Mouse (Mus musculus) kidney, postnatal 14 days (tissue): ENCODE data around the gene Cideb.

Experiments
- DNase-seq: peaks from one replicate; pipeline ENCODE4 v3.0.0; 2022; ENCODE audit warnings: mixed read lengths

The Cideb gene

DNA sequence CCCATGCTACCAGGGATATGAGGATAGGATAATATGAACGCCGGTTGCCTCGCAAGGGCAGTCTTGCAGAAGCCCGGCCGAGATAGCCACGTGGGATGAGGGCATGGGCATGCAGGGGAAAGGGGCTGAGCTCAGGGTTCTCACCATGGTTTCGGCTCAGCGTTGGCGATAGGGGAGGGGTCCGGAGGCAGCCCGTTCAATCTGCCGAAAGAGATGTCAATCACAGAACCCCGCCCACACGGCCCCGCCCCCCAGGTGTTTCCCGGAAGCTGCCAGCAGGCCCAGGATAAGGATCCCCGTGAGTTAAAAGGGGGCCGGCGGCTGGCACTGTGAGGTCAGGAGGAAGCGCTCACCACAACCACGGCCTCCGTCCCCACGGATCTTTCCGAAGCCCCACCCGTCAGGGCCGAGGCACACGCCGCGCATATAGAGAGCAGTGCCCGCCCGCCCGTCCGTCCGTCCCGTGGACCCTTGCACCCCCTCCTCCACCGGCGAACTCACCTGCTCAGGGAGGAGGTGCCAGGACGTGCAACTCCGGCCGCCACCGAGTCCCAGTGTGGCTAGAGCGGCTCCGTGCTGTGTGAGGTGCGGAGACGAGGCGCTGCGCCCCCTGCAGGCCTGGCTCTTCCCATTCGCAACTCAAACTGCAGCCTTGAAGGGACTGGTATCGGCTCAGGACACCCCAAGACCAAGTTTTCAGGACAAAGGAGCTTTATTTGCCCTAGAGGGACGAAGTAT, 36.4 kb downstream of the Cideb start, which contains the start of gene Rabggta:
Rabggta (minus strand) TSS at position 564 of the 738 bp plus-strand sequence.
- peak; percentile 96 for DNase-seq

DNA sequence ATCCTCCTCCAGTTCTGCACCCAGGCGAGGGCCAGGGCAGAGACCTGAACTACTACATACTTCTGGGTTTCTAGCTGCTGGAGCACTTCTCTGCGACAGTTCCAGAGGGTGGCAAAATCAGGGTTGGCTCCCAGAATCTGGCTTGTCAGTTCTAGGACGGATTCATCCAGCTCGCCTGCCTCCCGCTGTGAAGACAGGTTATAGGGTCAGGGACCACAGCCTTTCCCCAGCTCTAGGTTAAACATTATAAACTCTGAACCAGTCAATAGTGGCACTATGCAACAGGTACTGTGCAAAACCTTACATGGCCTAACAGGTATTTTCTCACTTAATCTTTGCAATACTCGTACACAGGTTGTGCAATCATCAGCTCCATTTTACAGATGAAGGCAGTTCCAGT, 37.2 kb downstream of the Cideb start:
- DNase-seq = peak; percentile 63

DNA sequence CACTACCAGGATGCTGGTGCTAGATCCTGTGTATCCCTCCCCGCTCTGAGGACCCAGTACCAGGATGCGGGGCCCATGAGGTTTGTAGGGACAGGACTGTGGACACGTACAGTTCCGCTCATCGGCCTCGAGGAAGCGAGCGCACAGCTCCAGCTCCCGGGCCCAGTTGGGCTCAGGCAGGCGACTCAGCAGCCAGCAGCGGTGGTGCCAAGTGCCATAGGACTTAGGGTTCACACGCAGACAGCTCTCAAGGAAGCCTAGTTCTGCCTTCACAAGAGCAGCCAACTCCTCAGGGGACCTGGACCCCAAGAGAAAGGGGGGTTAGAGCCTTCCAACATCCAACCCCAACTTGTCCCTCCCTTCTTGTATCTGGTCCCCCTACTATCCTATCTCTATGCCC, 37.6 kb downstream of the Cideb start:
- DNase-seq = no peak

DNA sequence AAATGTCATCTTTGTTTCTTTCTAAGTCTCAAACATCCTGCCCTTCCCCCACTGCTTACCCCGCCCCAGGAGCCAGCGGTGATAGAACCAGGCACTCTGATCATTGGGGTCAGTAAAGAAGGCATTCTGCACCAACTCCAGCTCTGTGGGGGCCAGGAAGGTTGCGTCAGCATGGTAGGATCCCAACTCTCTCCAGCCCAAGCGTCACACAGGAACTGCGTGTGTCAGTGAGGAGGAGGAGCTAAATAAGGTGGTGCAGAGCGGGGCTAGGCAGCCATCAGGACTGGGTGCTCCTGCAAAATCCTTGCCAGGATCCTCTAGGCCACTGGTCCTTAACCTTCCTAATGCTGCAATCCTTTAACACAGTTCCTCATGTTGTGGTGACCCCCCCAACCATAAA, 38.5 kb downstream of the Cideb start:
- no peak for DNase-seq

DNA sequence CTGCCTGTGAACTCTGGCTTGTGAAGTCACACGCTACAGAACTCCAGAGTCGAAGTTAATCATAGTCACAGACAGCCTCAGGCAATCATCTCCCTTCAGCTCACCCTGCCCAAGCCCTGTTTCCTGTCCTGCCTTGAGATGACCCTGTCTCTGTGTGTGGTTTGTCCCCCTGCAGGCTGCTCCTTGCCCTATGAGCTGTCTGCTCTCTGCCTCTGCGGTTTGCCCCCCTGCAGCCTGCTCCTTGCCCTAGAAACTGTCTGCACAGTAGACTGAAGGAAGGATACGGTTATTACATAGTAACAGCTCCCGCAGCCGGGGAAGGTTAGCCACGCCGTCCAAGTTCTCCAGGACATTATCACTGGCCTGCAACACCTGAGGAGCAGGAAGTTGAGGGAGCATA, 41.4 kb downstream of the Cideb start:
- DNase-seq = peak; percentile 78

DNA sequence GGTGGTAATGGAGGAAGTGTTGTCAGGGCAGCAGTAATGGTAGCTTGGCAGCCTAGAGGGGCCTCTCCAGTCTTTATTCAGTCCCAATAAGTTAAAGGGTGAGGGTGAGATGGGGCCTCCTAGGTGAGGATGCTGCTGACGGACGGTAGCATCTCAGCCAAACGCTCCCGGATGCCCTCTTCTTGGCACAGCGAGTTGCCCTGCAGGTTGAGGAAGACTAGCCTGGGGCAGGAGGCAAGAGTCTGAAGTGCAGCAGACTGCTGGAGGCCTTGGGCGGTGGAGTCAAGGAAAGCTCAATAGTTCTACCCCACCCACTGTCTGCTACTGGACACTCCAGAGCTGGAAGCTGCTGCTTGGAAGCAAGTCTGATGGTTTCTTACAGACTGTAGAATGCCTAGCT, 42.0 kb downstream of the Cideb start:
- peak; percentile 47 for DNase-seq

DNA sequence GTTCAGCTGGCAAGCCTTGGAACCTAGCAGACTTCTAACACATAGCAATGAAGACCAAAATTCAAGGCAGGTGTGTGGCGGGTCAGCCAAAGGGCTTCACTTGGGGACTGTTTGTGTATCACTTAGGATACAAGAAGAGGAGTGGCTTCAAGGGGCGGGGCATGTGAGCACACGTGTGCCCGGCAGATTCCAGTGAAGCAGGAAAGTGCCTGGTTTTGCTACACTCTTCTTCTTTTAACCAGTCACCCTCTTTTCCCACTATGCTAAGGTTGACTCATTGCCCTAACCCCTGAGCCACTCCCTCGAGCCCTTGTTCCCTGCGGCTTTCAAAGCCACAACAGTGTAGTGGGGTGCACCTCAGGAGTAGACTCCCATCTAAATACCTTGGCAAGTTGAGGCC, 43.4 kb downstream of the Cideb start:
- no peak for DNase-seq

DNA sequence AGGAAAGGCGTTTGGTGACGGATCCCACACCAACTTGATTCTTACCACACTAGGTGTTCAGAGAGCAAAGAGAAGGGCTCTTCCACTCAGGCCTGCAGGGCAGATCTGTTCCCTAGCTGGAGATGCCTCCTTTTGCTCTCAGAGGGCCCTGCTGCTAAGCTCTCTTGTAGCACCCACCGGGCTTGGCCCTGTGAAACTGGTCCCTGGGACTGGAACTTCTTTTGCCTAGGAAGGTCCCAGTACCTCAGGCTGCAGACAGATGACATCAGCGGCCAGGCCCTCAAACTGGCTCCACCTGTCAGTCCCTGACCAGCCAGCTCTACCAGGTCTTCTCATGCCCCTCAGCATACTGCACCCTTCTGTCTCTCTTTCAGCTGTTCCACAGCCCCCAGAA, 44.5 kb downstream of the Cideb start, which contains the start of gene Tgm1:
Tgm1 (minus strand) TSS at position 198 of the 394 bp plus-strand sequence.
- no peak for DNase-seq

DNA sequence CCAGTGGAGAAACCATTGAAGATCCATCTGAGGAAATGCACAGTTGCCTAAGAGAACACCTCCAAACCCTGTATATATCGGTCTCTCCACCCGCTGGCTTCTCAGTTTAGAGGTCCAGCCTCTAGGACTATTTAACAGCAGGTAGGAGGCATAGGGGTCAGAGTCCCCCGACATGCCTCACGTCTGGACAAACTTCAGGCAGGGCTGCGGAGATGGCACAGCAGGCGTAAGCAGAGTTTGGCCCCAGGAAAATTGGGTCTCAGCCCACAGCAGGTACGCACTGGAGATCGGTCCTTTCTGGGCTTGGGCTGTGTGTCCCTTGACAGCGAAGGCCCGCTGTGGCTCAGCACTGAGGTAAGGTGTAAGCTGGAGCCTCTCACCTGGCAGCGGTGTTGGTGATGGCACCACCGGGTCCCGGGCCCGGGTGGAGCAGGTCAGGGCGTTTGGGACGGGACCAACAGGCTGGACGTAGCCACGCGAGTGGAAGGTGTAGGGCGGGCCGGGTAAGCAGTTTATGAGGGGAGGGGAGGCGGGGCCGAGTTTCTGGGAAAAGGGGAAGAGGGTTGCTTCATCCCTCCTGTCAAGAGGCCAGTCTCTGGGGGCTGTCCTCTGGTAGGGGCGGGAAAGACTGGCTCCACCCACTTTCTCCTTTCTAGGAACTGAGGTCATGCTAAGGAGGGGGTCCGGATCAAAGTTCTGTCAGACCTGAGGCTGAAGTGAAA, 45.1 kb downstream of the Cideb start:
- peak; percentile 77 for DNase-seq

DNA sequence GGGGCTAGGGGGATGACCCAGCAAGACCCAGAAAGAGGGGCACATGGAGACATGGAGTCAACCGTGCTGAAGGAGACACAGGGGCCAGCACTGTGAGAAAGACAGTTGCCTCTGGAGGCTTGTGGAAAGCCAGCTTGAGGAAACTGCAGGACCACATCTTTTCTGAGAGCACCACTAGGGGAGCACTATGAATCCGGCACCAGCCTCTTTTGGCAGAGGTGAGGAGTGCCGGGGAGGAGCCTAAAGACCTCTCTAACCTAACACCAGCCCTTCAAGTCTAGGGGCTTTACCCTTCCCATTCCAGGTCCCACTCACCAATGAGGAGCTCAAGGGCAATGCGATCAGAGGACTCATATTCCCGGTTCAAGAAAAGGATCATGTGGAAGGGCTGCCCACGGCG, 46.5 kb downstream of the Cideb start:
- DNase-seq = no peak

DNA sequence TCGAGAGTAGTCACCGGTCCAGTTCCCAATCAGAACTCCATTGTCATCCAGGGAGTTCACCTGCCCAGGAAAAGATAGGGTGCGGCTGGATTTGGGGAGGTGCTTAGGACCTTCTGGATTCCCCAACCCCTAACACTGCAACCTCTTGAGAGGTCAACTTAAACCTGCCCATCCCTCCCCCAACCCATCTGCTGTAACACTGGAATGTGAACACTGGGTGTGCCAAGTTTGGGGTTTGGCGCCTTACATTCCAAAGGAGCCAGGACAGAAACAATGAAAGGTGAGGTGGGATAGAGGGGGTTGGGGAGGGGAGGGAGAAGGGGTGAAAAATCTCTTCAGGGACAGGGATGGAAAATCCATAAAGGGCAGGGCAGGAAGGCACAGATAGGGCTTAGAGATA, 48.7 kb downstream of the Cideb start:
- no peak for DNase-seq

DNA sequence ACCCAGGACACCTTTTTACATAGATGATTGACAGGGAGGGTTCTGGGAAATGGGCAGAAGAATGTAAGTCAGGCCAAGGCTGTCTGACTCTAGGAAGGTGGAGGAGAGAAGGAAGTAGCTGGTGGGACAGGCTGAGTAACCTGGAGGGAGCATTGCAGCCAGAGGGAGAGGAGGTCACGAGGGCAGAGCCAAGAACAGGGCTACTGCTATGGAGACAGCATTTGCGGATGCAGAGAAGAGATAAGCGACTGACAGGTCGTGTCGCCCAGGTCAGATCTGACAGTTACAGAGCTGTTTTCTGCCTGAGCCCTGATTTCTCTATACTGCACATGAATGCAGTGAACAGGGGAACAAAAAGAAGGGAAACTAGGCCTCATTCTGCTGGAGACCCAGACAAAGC, 50.9 kb downstream of the Cideb start:
- no peak for DNase-seq

DNA sequence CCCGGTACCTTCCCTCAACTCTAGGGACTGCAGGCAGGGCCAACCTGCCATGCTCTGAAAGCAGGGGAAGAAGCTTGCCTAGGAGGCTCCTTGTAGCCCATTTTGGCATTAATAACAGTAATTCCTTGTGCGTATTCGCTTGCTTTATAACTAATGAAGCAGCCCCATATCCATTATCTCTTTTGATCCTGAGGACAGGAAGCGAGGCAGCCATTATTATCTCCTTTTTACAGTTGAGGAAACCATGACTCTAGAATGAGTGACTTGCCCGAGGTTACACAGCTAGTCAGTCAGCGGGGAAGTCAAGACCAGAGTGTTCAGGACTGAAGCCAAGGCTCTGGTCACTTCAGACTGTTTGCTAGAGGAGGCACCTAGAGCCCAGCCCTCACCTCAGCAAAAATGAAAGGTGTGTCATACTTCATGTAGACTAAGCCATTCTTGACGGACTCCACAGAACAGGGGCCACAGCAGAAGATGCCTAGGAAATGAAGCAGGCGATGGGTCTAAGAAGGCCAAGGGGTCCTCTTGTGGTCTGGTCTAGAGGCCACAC, 52.1 kb downstream of the Cideb start:
- no peak for DNase-seq
